Mouse (Mus musculus): ENCODE results near the gene Scgb1b3. TPM values are rescaled to one million over a fixed set of nuclear protein-coding genes. Genes with fewer than 3 reads are reported as not detected.

Scgb1b3 gene
- total RNA-seq (2012; rRNA removed) (not detected in 2 replicates), polyA plus RNA-seq (2012; ENCODE audit: insufficient read depth in 1 of 2, insufficient read length in 2 of 2, low read depth in 1 of 2, low replicate concordance in 2 of 2, missing spikeins in 1 of 2) (not detected)

DNA sequence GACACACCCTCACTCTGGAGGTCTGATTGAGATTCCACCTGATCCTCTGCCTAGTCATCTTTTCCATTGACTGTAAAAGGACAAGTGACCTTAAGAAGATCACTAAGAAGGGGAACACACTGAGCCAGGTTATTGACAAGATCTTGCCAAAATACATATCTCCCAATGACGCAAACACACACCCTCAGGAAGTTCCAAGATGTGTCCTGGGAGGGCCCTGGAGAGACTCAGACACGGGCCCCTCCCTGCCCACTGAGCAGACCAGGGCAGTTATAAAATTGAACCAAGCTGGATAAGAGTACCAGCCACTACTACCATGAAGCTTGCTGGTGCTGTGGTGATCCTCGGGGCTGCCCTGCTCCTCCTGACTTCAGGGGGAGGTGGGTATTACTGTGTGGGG, at the start of gene Scgb1b3:
Gene Scgb1b3 (plus strand): TSS at position 301 of the 400 bp plus-strand sequence.
- H3K9ac ChIP-seq (ENCODE audit: control insufficient read depth, low read depth, low read length, poor library complexity, severe bottlenecking), result no peak within 1 kb of the TSS
- no peaks in the 10 kb centered on the region for H3K36me3 ChIP-seq (ENCODE audit: control insufficient read depth in 1 of 2, insufficient read depth in 2 of 2, low read length in 2 of 2)
- no peak for TF ChIP-seq CTCF (IDR thresholded peaks at IDR 0.05 in 2 of 3, conservative IDR thresholded peaks at IDR 0.05 in 1 of 3; ENCODE audit: control insufficient read depth in 1 of 3, insufficient read depth in 1 of 3, low read depth in 2 of 3, low read length in 3 of 3, poor library complexity in 1 of 3, severe bottlenecking in 1 of 3)
- TF ChIP-seq JUND (IDR thresholded peaks at IDR 0.05; ENCODE audit: low read depth, low read length), result no peak
- TF ChIP-seq USF2 (IDR thresholded peaks at IDR 0.05; ENCODE audit: borderline replicate concordance in 1 of 2, insufficient read depth in 1 of 2, low read depth in 1 of 2, low read length in 2 of 2), result no peak
- H3K4me1 ChIP-seq (ENCODE audit: control insufficient read depth in 1 of 2, insufficient read depth in 2 of 2, low read length in 2 of 2), result no peaks in the 10 kb centered on the region
- H3K4me3 ChIP-seq (ENCODE audit: control insufficient read depth in 1 of 2, insufficient read depth in 1 of 2, low read depth in 2 of 2, low read length in 2 of 2), result no peak within 1 kb of the TSS
- no peaks in the 10 kb centered on the region for H3K9me3 ChIP-seq (replicated peaks; ENCODE audit: insufficient read depth, low read length)
- H3K27ac ChIP-seq (ENCODE audit: control insufficient read depth, low read depth, low read length), result no peak within 1 kb of the TSS
- H3K79me2 ChIP-seq (ENCODE audit: control insufficient read depth, insufficient read depth, low read length, poor library complexity), result no peaks in the 10 kb centered on the region
- H3K27me3 ChIP-seq (ENCODE audit: control insufficient read depth in 1 of 2, insufficient read depth in 2 of 2, low read length in 2 of 2), result no peaks in the 10 kb centered on the region
- no peak for DNase-seq (ENCODE audit: low read depth, low spot score)

DNA sequence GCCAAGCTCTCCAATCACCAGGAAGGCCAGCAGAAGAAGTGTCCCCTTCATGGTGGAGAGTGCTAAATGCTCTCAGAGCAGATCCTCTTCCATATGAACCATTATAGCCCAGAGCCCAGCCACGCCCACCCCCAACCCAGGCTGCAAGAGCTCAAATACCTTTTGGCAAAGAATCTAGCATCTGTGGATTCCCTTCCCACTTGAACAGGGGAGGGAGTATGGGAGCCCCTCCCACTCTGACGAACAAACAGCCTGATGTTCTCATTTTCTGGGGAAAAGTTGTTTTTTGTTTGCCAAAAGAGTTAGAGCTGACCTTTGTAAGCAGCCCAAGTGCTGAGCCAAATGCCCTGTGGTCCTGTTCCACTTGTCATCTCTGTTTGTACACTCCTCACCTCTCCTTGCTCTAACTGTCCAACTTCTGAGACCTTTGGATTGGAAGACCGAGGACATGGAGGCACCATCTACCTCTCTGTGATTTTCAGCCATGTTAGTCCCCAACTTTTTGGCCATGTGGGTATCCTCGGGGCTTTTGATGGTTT, 13.3 kb upstream of the Scgb1b3 start, which contains the start of gene Scgb2b3:
Gene Scgb2b3 (minus strand): TSS at position 51 of the 539 bp plus-strand sequence.
- no peak for DNase-seq (ENCODE audit: low read depth, low spot score)
- Histone ChIP-seq H3K4me1 (ENCODE audit: control insufficient read depth in 1 of 2, insufficient read depth in 2 of 2, low read length in 2 of 2) (no peaks in the 10 kb centered on the region), H3K79me2 (ENCODE audit: control insufficient read depth, insufficient read depth, low read length, poor library complexity) (no peaks in the 10 kb centered on the region), H3K27me3 (ENCODE audit: control insufficient read depth in 1 of 2, insufficient read depth in 2 of 2, low read length in 2 of 2) (no peaks in the 10 kb centered on the region), H3K4me3 (ENCODE audit: control insufficient read depth in 1 of 2, insufficient read depth in 1 of 2, low read depth in 2 of 2, low read length in 2 of 2) (no peak within 1 kb of the TSS), H3K27ac (ENCODE audit: control insufficient read depth, low read depth, low read length) (no peak within 1 kb of the TSS), H3K9ac (ENCODE audit: control insufficient read depth, low read depth, low read length, poor library complexity, severe bottlenecking) (no peak within 1 kb of the TSS), H3K9me3 (replicated peaks; ENCODE audit: insufficient read depth, low read length) (no peaks in the 10 kb centered on the region), H3K36me3 (ENCODE audit: control insufficient read depth in 1 of 2, insufficient read depth in 2 of 2, low read length in 2 of 2) (no peaks in the 10 kb centered on the region)
- no peak for TF ChIP-seq EP300 (IDR thresholded peaks at IDR 0.05; ENCODE audit: low read depth in 1 of 2, low read length in 2 of 2)
- TF ChIP-seq RCOR1 (IDR thresholded peaks at IDR 0.05; ENCODE audit: low read depth, low read length), result no peak
- no peak for TF ChIP-seq GATA1 (IDR thresholded peaks at IDR 0.05; ENCODE audit: low read depth, low read length)
- no peak for TF ChIP-seq MAZ (IDR thresholded peaks at IDR 0.05; ENCODE audit: low read depth, low read length)
- TF ChIP-seq ZNF384 (IDR thresholded peaks at IDR 0.05; ENCODE audit: low read depth, low read length), result no peak
- TF ChIP-seq MYC (IDR thresholded peaks at IDR 0.05; ENCODE audit: low read depth, low read length), result no peak
- TF ChIP-seq CHD1 (IDR thresholded peaks at IDR 0.05; ENCODE audit: low read depth, low read length), result no peak
- no peak for TF ChIP-seq MXI1 (IDR thresholded peaks at IDR 0.05; ENCODE audit: low read depth, low read length)

Other genes with a start within 250 kb of the Scgb1b3 start
- not detected in 2 replicates for gene Scn1b, start 248.6 kb upstream of the Scgb1b3 start, total RNA-seq (2012; rRNA removed)
- not detected for gene Scn1b, start 248.6 kb upstream of the Scgb1b3 start, polyA plus RNA-seq (2012; ENCODE audit: insufficient read depth in 1 of 2, insufficient read length in 2 of 2, low read depth in 1 of 2, low replicate concordance in 2 of 2, missing spikeins in 1 of 2)
- 18.2 and 21.8 TPM in 2 replicates for gene Gramd1a, start 219.7 kb upstream of the Scgb1b3 start, total RNA-seq (2012; rRNA removed)
- 10 to 100 TPM in 1 of 2 experiments, not detected in 1; 65.7 TPM for gene Gramd1a, start 219.7 kb upstream of the Scgb1b3 start, polyA plus RNA-seq (2012; ENCODE audit: insufficient read depth in 1 of 2, insufficient read length in 2 of 2, low read depth in 1 of 2, low replicate concordance in 2 of 2, missing spikeins in 1 of 2)
- not detected in 2 replicates for gene Scgb2b2, start 85.1 kb upstream of the Scgb1b3 start, total RNA-seq (2012; rRNA removed)
- gene Scgb2b2, start 85.1 kb upstream of the Scgb1b3 start, polyA plus RNA-seq (2012; ENCODE audit: insufficient read depth in 1 of 2, insufficient read length in 2 of 2, low read depth in 1 of 2, low replicate concordance in 2 of 2, missing spikeins in 1 of 2), result not detected
- gene Scgb1b2, start 83.8 kb upstream of the Scgb1b3 start, total RNA-seq (2012; rRNA removed), result not detected in 2 replicates
- gene Scgb1b2, start 83.8 kb upstream of the Scgb1b3 start, polyA plus RNA-seq (2012; ENCODE audit: insufficient read depth in 1 of 2, insufficient read length in 2 of 2, low read depth in 1 of 2, low replicate concordance in 2 of 2, missing spikeins in 1 of 2), result not detected
- not detected in 2 replicates for gene Scgb2b3, start 13.5 kb upstream of the Scgb1b3 start, total RNA-seq (2012; rRNA removed)
- not detected for gene Scgb2b3, start 13.5 kb upstream of the Scgb1b3 start, polyA plus RNA-seq (2012; ENCODE audit: insufficient read depth in 1 of 2, insufficient read length in 2 of 2, low read depth in 1 of 2, low replicate concordance in 2 of 2, missing spikeins in 1 of 2)